Mouse (Mus musculus) kidney, embryonic 16.5 days (tissue): ENCODE measurements around the gene Ifrd1. TPM values are rescaled to one million over a fixed set of nuclear protein-coding genes. Genes with fewer than 3 reads are reported as not detected.

Experiments used
- ATAC-seq: fragments of 200-750 bp; cut with Nextera tagmentation; 2 replicates; pipeline ENCODE4 v1.8.0; 2017; ENCODE audit warnings: moderate TSS enrichment; ENCODE audit not compliant: low FRiP score, low TSS enrichment
- H3K27ac ChIP-seq: fragments of 300-500 bp; sonication (generic); 2 replicates; pipeline ENCODE4 v1.5.1; 2014; ENCODE audit warnings: low read length
- H3K27me3 ChIP-seq: fragments of 300-500 bp; sonication (generic); 2 replicates; pipeline ENCODE4 v1.6.1; 2014; ENCODE audit warnings: low read length, control low read depth, mixed read lengths; ENCODE audit not compliant: insufficient read depth
- H3K36me3 ChIP-seq: fragments of 300-500 bp; sonication (generic); 2 replicates; pipeline ENCODE4 v1.6.1; 2014; ENCODE audit warnings: low read length, control low read depth, mixed read lengths; ENCODE audit not compliant: insufficient read depth
- H3K4me1 ChIP-seq: fragments of 300-500 bp; sonication (generic); 2 replicates; pipeline ENCODE4 v1.6.1; 2014; ENCODE audit warnings: low read length, control low read depth, mixed read lengths; ENCODE audit not compliant: insufficient read depth
- H3K4me2 ChIP-seq: fragments of 300-500 bp; sonication (generic); replicated peaks from 2 replicates; pipeline ENCODE4 v1.6.1; 2014; ENCODE audit warnings: low read depth, low read length
- H3K4me3 ChIP-seq: fragments of 300-500 bp; sonication (generic); 2 replicates; pipeline ENCODE4 v1.5.1; 2014; ENCODE audit warnings: mild to moderate bottlenecking, low read length
- H3K9ac ChIP-seq: fragments of 300-500 bp; sonication (generic); replicated peaks from 2 replicates; pipeline ENCODE4 v1.6.1; 2014; ENCODE audit warnings: low read length
- H3K9me3 ChIP-seq: fragments of 300-500 bp; sonication (generic); 2 replicates; pipeline ENCODE4 v1.6.1; 2016; ENCODE audit warnings: low read length, control low read depth
- WGBS: fragments of 180-500 bp; shearing (Covaris S2); extraction: QIAGEN DNeasy Blood & Tissue Kit; methylation state at CpG from one replicate; pipeline ENCODE4 v1.1.7; 2014; 5-methylcytosine and 5-hydroxymethylcytosine counted together
- polyA plus RNA-seq: library from polyadenylated mRNA; unstranded; fragments of >200 nt; fragmentation: Nextera tagmentation; extraction: Ambion mirVana; gene quantifications from 2 replicates; pipeline ENCODE4 v1.2.1, GENCODE M21; 2015

Ifrd1 gene
- polyA plus RNA-seq, 1 experiment from 2014 or later, result 88.7 TPM

GRCm38 (mm10) chr12:40222251-40223081 lies 25.8 kb downstream of the Ifrd1 start:
- peak; percentile 97 for ATAC-seq
- WGBS, result under 1% methylated on average over 81 of the region's 81 CpGs

GRCm38 (mm10) chr12:40221611-40222010 lies 26.7 kb downstream of the Ifrd1 start:
- peak overlapping the region; percentile 59 for H3K4me2 ChIP-seq
- H3K4me3 ChIP-seq, result peak overlapping the region; percentile 86
- H3K4me1 ChIP-seq, result peaks cover 16% of the 10 kb centered on the region
- no peak overlapping the region for H3K27ac ChIP-seq
- H3K27me3 ChIP-seq, result no peaks in the 10 kb centered on the region
- no peaks in the 10 kb centered on the region for H3K9me3 ChIP-seq
- WGBS, result 8% methylated on average over 5 of the region's 5 CpGs
- peak overlapping the region; percentile 94 for H3K9ac ChIP-seq
- H3K36me3 ChIP-seq, result peaks cover 6% of the 10 kb centered on the region; the same call in 1 of the 2 replicates
- no peak for ATAC-seq

More at GRCm38 (mm10) chr12:40222251-40223081, 25.8 kb downstream of the Ifrd1 start:
- H3K4me1 ChIP-seq, result peaks cover 16% of the 10 kb centered on the region
- H3K4me2 ChIP-seq, result peak overlapping the region; percentile 59
- H3K27ac ChIP-seq, result peak overlapping the region; percentile 95
- H3K9ac ChIP-seq, result peak overlapping the region; percentile 94
- H3K4me3 ChIP-seq, result peak overlapping the region; percentile 86
- H3K9me3 ChIP-seq, result no peaks in the 10 kb centered on the region
- no peaks in the 10 kb centered on the region for H3K27me3 ChIP-seq
- H3K36me3 ChIP-seq, result 0 out of 2 replicates have a peak, but pooled peaks cover 2% of the 10 kb centered on the region

DNA sequence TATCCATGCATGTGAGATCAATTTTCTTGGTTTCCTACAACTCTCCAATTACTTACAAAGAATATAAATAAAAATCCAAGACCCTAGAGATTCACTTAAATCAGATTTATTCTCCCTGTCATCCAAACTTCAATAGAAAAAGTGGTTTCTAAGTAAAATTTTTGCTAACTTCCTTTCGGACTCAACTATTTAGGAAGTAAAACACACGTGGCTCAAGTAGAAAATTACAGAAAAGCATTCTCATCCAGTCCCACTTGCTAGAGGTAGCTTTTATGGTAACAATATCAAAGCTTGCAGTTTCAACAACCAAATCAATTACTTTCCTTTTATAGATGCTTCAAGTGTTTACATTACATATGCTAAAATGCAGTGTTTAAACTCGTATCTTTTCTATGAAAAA lies 27.4 kb downstream of the Ifrd1 start:
- Histone ChIP-seq H3K27me3 (no peaks in the 10 kb centered on the region), H3K9me3 (no peaks in the 10 kb centered on the region), H3K4me1 (peaks cover 16% of the 10 kb centered on the region), H3K36me3 (peaks cover 11% of the 10 kb centered on the region; the same call in 1 of the 2 replicates), H3K4me2 (peak overlapping the region; percentile 59), H3K4me3 (peak overlapping the region; percentile 86), H3K27ac (no peak overlapping the region), H3K9ac (no peak overlapping the region)
- WGBS, result 10% methylated on average over 3 of the region's 3 CpGs
- no peak for ATAC-seq

- Histone ChIP-seq H3K4me1 (peaks cover 16% of the 10 kb centered on the region), H3K36me3 (peaks cover 18% of the 10 kb centered on the region), H3K9ac (peak overlapping the region; percentile 48; the same call in 1 of the 2 replicates), H3K9me3 (no peaks in the 10 kb centered on the region), H3K4me2 (peak overlapping the region; percentile 48), H3K27ac (no peak overlapping the region), H3K27me3 (no peaks in the 10 kb centered on the region), H3K4me3 (peak overlapping the region; percentile 24)
- WGBS, result 32% methylated on average over 3 of the region's 3 CpGs
- ATAC-seq, result no peak
Observed at GRCm38 (mm10) chr12:40220001-40220570, 28.2 kb downstream of the Ifrd1 start.

DNA sequence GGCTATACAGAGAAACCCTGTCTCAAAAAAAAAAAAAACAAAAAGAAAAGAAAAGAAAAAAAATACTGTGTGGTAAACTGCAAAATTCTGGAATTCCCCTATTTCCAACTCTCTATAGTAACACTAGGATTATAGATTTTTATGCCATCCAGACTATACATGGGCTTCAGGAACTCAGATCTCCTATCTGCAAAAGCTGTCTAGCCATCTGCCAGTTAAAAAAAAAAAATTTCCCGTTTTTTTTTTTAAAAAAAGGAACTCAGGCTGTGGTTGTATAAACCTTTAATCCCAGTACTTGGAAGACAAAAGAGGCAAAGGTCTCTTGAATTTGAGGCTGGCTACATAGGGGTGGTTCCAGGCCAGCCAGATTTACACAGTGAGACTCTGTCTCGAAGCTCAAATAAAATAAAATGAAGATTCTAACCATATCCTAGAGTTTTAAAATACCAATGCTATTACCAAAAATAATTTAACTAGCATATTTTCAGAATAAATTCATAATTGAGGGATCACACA lies 29.8 kb downstream of the Ifrd1 start:
- Histone ChIP-seq H3K4me2 (no peak overlapping the region), H3K9ac (no peak overlapping the region), H3K27me3 (no peaks in the 10 kb centered on the region), H3K36me3 (peaks cover 34% of the 10 kb centered on the region), H3K27ac (no peak overlapping the region), H3K4me3 (no peak overlapping the region), H3K9me3 (no peaks in the 10 kb centered on the region), H3K4me1 (peaks cover 16% of the 10 kb centered on the region)
- WGBS, result 79% methylated on average over 2 of the region's 2 CpGs
- ATAC-seq, result no peak

DNA sequence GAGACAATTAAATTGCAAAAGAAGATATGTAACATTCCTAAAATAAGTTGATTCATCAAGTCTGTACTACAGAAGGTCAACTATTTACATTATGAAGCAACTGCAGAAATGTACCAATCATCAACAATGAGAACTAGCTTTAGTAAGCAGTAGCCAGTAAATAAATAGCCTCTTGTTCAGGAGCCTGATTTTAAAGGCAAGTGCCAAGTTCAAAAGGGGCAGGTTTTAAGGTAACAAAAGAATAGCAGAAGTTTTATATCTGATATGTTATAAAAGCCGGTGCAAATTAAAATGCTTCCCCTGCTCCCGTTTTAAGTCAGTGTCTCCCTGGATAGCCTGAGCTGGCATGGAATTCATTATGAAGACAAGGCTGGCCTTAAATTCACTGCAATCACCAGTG lies 30.5 kb downstream of the Ifrd1 start:
- H3K4me3 ChIP-seq, result no peak overlapping the region
- no peaks in the 10 kb centered on the region; the same call in 1 of the 2 replicates for H3K9me3 ChIP-seq
- no peak overlapping the region for H3K9ac ChIP-seq
- H3K4me1 ChIP-seq, result peaks cover 16% of the 10 kb centered on the region
- no peaks in the 10 kb centered on the region for H3K27me3 ChIP-seq
- ATAC-seq, result no peak
- H3K36me3 ChIP-seq, result peaks cover 39% of the 10 kb centered on the region
- no peak overlapping the region for H3K27ac ChIP-seq
- H3K4me2 ChIP-seq, result no peak overlapping the region
- WGBS, result 81% methylated on average over 2 of the region's 2 CpGs

DNA sequence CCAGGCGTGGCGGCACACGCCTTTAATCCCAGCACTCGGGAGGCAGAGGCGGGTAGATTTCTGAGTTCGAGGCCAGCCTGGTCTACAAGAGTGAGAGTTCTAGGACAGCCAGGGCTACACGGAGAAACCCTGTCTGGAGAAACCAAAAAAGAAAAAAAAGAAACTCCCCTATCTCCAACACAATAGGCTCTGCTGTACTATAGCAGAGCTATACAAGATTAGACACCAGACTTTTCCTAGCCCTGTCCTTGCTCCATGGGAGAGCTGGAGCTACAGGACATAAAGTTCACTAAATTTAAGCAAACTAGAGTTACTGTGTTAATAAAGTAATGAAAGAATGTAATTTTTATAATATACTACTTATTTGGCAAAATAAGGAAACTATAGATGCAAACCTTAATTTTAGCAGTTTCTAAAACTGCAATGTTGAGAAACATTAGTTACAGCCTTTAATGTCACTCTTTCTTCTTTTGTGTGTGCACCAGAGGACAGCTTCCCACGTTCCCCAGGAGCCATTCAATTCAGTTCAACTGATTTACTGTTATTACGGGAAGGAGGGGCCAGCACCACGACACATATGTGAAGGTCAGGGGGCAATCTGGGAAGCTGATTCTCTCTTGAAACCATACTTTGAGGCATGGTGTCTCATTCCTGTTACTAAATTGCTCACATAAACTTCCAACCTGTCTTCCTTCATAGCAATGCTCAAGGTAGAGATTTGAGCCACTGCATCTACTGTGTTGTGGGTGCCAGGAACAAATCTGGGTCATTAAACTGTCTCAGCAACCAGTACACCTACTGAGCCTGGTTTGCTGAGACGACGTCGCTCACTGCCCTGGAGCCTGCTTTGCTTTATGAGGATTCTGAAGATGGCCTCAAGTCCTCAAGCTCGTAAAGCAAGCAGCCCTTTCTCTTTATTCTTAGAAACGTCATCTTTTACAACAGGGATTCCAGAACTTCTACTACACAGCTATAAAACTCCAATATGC lies 33.1 kb downstream of the Ifrd1 start:
- peaks cover 56% of the 10 kb centered on the region for H3K36me3 ChIP-seq
- no peak for ATAC-seq
- no peaks in the 10 kb centered on the region; the same call in 1 of the 2 replicates for H3K9me3 ChIP-seq
- no peak overlapping the region for H3K4me3 ChIP-seq
- no peaks in the 10 kb centered on the region for H3K27me3 ChIP-seq
- no peak overlapping the region for H3K4me2 ChIP-seq
- H3K9ac ChIP-seq, result no peak overlapping the region
- 79% methylated on average over 15 of the region's 15 CpGs for WGBS
- no peak overlapping the region for H3K27ac ChIP-seq
- peaks cover 6% of the 10 kb centered on the region for H3K4me1 ChIP-seq

DNA sequence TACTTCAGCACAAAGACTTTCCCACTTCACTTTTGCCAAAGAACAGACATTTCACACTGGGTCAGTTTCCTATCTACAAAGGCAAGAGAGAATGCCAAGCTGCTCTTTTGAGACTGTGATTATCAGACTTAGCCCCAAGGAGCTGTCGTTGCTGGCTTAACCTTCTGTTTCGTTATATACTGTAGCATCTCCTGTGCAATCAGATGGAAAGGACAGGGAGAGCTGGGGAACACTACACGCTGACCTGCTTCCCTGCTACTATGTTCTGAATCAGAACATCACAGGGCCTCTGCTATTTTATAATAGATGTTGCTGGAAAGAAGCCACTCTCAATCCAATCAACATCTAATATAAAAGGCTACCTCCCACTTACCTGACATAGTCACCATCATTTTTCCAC lies 39.3 kb downstream of the Ifrd1 start:
- Histone ChIP-seq H3K36me3 (peaks cover 69% of the 10 kb centered on the region), H3K4me2 (no peak overlapping the region), H3K4me3 (no peak overlapping the region), H3K9me3 (no peaks in the 10 kb centered on the region; the same call in 1 of the 2 replicates), H3K27me3 (no peaks in the 10 kb centered on the region), H3K9ac (no peak overlapping the region), H3K4me1 (no peaks in the 10 kb centered on the region), H3K27ac (no peak overlapping the region)
- 88% methylated on average over 3 of the region's 3 CpGs for WGBS
- ATAC-seq, result no peak

GRCm38 (mm10) chr12:40207909-40208308 lies 40.4 kb downstream of the Ifrd1 start:
- Histone ChIP-seq H3K4me2 (no peak overlapping the region), H3K27me3 (no peaks in the 10 kb centered on the region), H3K27ac (no peak overlapping the region), H3K4me1 (no peaks in the 10 kb centered on the region), H3K9ac (no peak overlapping the region), H3K9me3 (no peaks in the 10 kb centered on the region; the same call in 1 of the 2 replicates), H3K4me3 (no peak overlapping the region), H3K36me3 (peaks cover 66% of the 10 kb centered on the region)
- ATAC-seq, result no peak
- WGBS, result 96% methylated on average over 4 of the region's 4 CpGs
